Mouse (Mus musculus) midbrain, postnatal 0 days (tissue): Measurements from ENCODE around the gene Tmem63c. TPM values are rescaled to one million over a fixed set of nuclear protein-coding genes. Genes with fewer than 3 reads are reported as not detected.

ENCODE experiments used
- ATAC-seq: fragments of 200-750 bp; cut with Nextera tagmentation; 2 replicates; pipeline ENCODE4 v1.8.0; 2017; ENCODE audit warnings: moderate number of reproducible peaks, mild to moderate bottlenecking, moderate TSS enrichment, moderate library complexity; ENCODE audit not compliant: low FRiP score
- DNase-seq: peaks from one replicate; pipeline ENCODE4 v3.0.0-alpha.2; 2015; ENCODE audit warnings: low spot score
- H3K27ac ChIP-seq: fragments of 300-500 bp; sonication (generic); 2 replicates; pipeline ENCODE4 v1.5.1; 2014; ENCODE audit warnings: low read depth, mild to moderate bottlenecking, low read length, mixed read lengths
- H3K27me3 ChIP-seq: fragments of 300-500 bp; sonication (generic); 2 replicates; pipeline ENCODE4 v1.6.1; 2014; ENCODE audit warnings: low read length, control low read depth, mixed read lengths; ENCODE audit not compliant: insufficient read depth
- H3K36me3 ChIP-seq: fragments of 300-500 bp; sonication (generic); 2 replicates; pipeline ENCODE4 v1.6.1; 2014; ENCODE audit warnings: low read length, control low read depth, mixed read lengths; ENCODE audit not compliant: insufficient read depth
- H3K4me1 ChIP-seq: fragments of 300-500 bp; sonication (generic); 2 replicates; pipeline ENCODE4 v1.6.1; 2014; ENCODE audit warnings: mild to moderate bottlenecking, control low read depth, antibody characterized with exemption, low read length, mixed read lengths; ENCODE audit not compliant: insufficient read depth
- H3K4me2 ChIP-seq: fragments of 300-500 bp; sonication (generic); 2 replicates; pipeline ENCODE4 v1.6.1; 2014; ENCODE audit warnings: low read depth, mild to moderate bottlenecking, low read length, mixed read lengths; ENCODE audit not compliant: poor library complexity, severe bottlenecking
- H3K4me3 ChIP-seq: fragments of 300-500 bp; sonication (generic); 2 replicates; pipeline ENCODE4 v1.5.1; 2014; ENCODE audit warnings: low read depth, mild to moderate bottlenecking, low read length, moderate library complexity
- H3K9ac ChIP-seq: fragments of 300-500 bp; sonication (generic); replicated peaks from 2 replicates; pipeline ENCODE4 v1.6.1; 2014; ENCODE audit warnings: mild to moderate bottlenecking, low read length, moderate library complexity, mixed read lengths; ENCODE audit not compliant: poor library complexity, severe bottlenecking
- H3K9me3 ChIP-seq: fragments of 300-500 bp; sonication (generic); 2 replicates; pipeline ENCODE4 v1.6.1; 2016; ENCODE audit warnings: low read length, control low read depth
- CTCF ChIP-seq: IDR thresholded peaks from 2 replicates; pipeline ENCODE4 v1.5.1; 2016; ENCODE audit warnings: antibody characterized with exemption, mild to moderate bottlenecking
- WGBS: fragments of 180-500 bp; shearing (Covaris S2); extraction: QIAGEN DNeasy Blood & Tissue Kit; methylation state at CpG from one replicate; pipeline ENCODE4 v1.1.7; 2014; 5-methylcytosine and 5-hydroxymethylcytosine counted together
- polyA plus RNA-seq: library from polyadenylated mRNA; unstranded; fragments of >200 nt; fragmentation: Nextera tagmentation; extraction: Ambion mirVana; gene quantifications from 2 replicates; pipeline ENCODE4 v1.2.1, GENCODE M21; 2015
- total RNA-seq: library from RNA; depleted of rRNA; stranded (reverse); fragments of >200 nt; gene quantifications from 2 replicates; pipeline ENCODE4 v1.2.3, GENCODE M21; 2014

The Tmem63c gene
- total and polyA plus RNA-seq, 2 experiments from 2014 or later = 10.7 to 30.1 TPM

GRCm38 (mm10) chr12:87031163-87031763 is 10.1 kb downstream of the Tmem63c start:
- no peaks in the 10 kb centered on the region for H3K9me3 ChIP-seq
- no peaks in the 10 kb centered on the region for H3K27me3 ChIP-seq
- H3K27ac ChIP-seq = no peak overlapping the region
- DNase-seq = peak; percentile 56
- no peak for ATAC-seq
- no peak overlapping the region for H3K9ac ChIP-seq
- TF ChIP-seq CTCF = no peak
- 66% methylated on average over 5 of the region's 5 CpGs for WGBS
- no peaks in the 10 kb centered on the region for H3K36me3 ChIP-seq
- H3K4me3 ChIP-seq = no peak overlapping the region
- no peak overlapping the region for H3K4me2 ChIP-seq
- H3K4me1 ChIP-seq = peaks cover 9% of the 10 kb centered on the region; the same call in 1 of the 2 replicates

DNA sequence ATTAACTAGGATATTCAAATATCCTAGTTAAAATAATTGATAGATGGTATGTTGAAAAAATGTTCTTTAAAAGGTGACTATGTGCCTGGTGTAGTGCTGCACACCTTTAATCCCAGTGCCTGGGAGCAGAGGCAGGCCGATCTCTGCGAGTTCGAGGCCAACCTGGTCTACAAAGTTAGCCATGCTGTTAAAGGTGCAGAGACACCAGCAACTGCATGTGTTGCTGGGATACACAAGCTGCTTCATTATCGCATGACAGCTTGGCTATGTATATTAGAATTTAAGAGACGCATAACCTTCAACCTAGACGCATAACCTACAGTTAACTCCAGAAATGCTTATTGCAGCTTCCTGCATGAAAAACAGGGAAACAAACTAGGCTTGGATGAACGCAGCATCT is 15.5 kb downstream of the Tmem63c start:
- Histone ChIP-seq H3K4me2 (no peak overlapping the region), H3K36me3 (no peaks in the 10 kb centered on the region), H3K27ac (no peak overlapping the region), H3K27me3 (no peaks in the 10 kb centered on the region), H3K9me3 (no peaks in the 10 kb centered on the region), H3K4me1 (no peaks in the 10 kb centered on the region), H3K4me3 (no peak overlapping the region), H3K9ac (no peak overlapping the region)
- ATAC-seq = no peak
- TF ChIP-seq CTCF = no peak
- no peak for DNase-seq
- 95% methylated on average over 7 of the region's 7 CpGs for WGBS

DNA sequence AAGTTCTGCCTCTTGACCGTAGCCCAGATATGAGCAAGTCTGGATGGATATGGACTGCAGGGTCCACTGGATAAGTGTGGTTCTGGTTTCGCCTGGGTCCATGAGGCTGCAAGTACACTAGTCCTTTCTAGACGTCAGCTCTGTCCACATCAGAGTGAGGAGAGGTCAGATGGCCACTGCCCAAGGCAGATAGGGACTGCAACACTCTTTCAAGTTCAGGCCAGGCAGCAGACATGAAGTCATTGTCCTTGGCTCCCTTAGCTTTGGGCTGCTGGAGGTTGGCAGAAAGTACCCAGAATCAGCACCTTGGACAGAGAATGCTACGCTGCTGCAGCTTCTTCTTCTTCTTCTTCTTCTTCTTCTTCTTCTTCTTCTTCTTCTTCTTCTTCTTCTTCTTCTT is 19.0 kb downstream of the Tmem63c start:
- DNase-seq (no peak), ATAC-seq (no peak)
- Histone ChIP-seq H3K27me3 (no peaks in the 10 kb centered on the region), H3K4me1 (peaks cover 10% of the 10 kb centered on the region; the same call in 1 of the 2 replicates), H3K27ac (no peak overlapping the region), H3K9ac (no peak overlapping the region), H3K4me2 (no peak overlapping the region), H3K4me3 (no peak overlapping the region), H3K36me3 (no peaks in the 10 kb centered on the region), H3K9me3 (no peaks in the 10 kb centered on the region)
- 71% methylated on average over 4 of the region's 4 CpGs for WGBS
- TF ChIP-seq CTCF = no peak

DNA sequence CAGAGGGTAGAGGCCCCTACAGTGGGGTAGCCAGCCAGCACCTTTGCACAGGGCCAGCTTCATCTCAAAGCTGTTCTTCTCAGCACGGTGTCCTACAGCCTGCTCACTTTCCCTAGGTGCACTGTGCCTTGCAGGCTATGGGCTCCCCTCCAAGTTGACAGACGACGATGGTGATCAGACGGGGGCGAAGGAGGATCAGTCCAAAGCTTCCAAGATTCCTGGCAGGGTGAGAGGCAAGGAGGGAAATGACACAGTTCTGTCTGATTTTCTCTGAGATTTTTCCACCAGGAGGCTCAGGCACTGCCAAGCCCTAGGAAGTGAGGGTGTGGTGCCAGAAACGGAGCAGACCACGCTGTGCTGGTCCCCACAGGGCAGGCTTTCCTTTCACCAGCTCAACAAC is 19.7 kb downstream of the Tmem63c start:
- H3K9me3 ChIP-seq = no peaks in the 10 kb centered on the region
- ATAC-seq (no peak), DNase-seq (peak; percentile 61)
- no peak overlapping the region for H3K4me3 ChIP-seq
- no peak overlapping the region for H3K9ac ChIP-seq
- no peaks in the 10 kb centered on the region for H3K36me3 ChIP-seq
- H3K4me2 ChIP-seq = no peak overlapping the region
- WGBS = 79% methylated on average over 7 of the region's 7 CpGs
- peaks cover 10% of the 10 kb centered on the region; the same call in 1 of the 2 replicates for H3K4me1 ChIP-seq
- H3K27me3 ChIP-seq = no peaks in the 10 kb centered on the region
- H3K27ac ChIP-seq = no peak overlapping the region
- TF ChIP-seq CTCF = no peak

- Histone ChIP-seq H3K9ac (no peak overlapping the region), H3K27ac (no peak overlapping the region), H3K36me3 (no peaks in the 10 kb centered on the region), H3K4me2 (no peak overlapping the region), H3K9me3 (no peaks in the 10 kb centered on the region), H3K27me3 (no peaks in the 10 kb centered on the region), H3K4me3 (no peak overlapping the region), H3K4me1 (peaks cover 10% of the 10 kb centered on the region; the same call in 1 of the 2 replicates)
- 66% methylated on average over 2 of the region's 2 CpGs for WGBS
- no peak for DNase-seq
- TF ChIP-seq CTCF = no peak
- ATAC-seq = no peak
These were observed 21.3 kb downstream of the Tmem63c start for GRCm38 (mm10) chr12:87042456-87042855.

DNA sequence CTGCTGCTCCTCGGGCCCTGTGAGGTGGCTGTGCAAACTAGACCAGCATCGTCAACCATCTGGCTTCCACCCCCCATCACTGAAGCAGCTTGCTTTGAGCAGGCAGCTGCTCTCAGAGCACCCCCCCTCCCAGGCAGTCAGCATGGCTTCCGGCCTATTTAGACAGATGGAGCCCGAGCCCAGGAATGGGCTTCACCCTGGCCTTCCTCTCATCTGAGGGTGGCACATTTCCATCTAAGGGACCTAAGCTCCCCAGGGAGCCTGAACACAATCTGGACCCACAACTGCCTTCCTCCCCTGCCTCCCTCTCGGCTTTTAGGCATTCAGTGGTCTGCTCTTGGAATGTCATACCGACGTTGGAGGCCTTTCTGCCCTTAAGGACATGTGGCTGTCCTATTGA is 22.1 kb downstream of the Tmem63c start:
- Histone ChIP-seq H3K4me3 (no peak overlapping the region), H3K27ac (peak overlapping the region; percentile 14; the same call in 1 of the 2 replicates), H3K9ac (no peak overlapping the region; the same call in 1 of the 2 replicates), H3K4me2 (no peak overlapping the region), H3K4me1 (peaks cover 10% of the 10 kb centered on the region; the same call in 1 of the 2 replicates), H3K36me3 (no peaks in the 10 kb centered on the region), H3K9me3 (no peaks in the 10 kb centered on the region), H3K27me3 (no peaks in the 10 kb centered on the region)
- no peak for TF ChIP-seq CTCF
- ATAC-seq (peak; percentile 17; the same call in 1 of the 2 replicates), DNase-seq (peak; percentile 74)
- 59% methylated on average over 7 of the region's 7 CpGs for WGBS
